Mouse (Mus musculus) adrenal gland, adult 8-10 months (tissue): ENCODE data around the gene Amd2. TPM values are rescaled to one million over a fixed set of nuclear protein-coding genes. Genes with fewer than 3 reads are reported as not detected.

Experiments
- DNase-seq: peaks from one replicate; pipeline ENCODE4 v3.0.0; 2022
- total RNA-seq, 4 experiments: library from RNA; stranded (reverse); gene quantifications; 2 replicates each; pipeline ENCODE4 v1.2.4; 2022

Gene Amd2
- total RNA-seq, result 10 to 100 TPM; 12.2 to 15.2 (median 13.5) TPM

DNA sequence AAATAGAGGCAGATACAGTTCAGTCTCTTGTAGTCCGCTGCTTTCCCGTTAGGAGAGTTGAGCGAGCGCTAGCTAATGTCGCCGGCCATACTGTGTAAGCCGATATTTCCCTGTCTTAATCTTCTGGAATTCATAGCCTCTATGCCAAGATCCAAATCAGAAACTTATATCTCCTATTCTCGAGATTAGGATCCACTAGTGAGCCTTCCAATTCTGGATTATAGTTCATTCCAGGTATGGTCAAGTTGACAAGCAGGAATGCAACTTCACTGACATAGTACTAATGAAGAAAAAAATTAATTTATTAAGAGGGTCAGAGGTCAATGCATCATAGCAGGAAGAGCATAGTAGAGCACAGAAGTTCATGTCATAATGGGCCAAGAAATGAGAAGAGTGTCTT lies at the start of gene Amd2:
Gene Amd2, minus strand, starts transcription at position 101 of the 400 bp plus-strand sequence.
- DNase-seq, result no peak

DNA sequence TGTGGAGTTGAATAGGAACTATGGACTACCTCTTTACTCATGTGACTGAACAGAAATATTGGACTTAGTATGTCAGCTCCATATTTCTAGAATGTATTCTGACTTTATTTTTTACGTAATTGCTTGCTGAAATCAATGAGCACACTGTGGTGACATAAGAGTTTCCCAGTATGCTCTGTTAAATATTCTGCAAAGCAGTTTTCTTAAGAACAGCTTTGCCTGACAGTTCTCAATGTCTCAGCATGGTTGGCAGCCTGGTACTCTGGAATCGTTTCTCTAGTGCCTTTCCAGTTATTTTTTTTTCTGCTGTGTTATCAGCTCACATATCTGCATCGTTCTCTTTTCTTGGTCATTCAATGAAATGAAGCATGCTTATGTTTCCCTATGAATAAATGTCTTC lies 49.6 kb upstream of the Amd2 start:
- no peak for DNase-seq

DNA sequence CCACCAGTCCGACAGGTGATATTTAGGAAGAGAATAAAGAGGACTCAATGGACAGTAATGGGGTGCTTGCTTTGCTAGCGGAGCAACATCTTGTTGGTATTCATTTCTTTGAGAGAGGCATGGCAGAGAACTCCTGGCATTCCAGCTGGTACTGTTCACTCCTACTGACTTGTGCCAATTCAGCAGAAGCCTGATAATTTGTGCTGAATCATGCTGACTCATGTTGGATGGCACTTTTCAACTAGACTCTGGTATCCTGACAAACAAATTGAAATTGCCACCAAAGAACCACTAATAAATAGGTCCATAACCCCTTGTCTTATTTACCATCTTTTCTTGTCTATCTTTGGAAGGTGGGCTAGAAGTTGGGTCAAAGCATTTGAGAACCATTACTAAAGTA lies 25.9 kb upstream of the Amd2 start:
- no peak for DNase-seq

DNA sequence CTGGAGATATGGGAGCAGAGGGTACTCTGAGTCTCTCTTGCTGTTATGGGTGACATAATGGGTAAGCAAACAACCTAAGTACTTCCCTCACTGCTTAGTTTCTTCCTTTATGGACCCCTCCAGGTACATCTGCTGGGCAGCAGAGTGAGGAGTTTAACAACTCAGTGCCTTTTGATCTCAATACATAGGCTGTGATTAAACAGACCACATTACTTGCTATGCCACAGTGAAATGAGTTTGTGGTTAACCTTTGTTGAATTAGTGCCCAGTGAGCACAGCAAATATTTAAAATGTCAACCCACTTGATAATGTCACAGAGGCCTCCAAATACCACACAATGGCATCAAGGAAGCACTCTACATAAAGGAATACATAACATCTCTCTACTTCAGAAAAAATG lies 2.6 kb upstream of the Amd2 start:
- no peak for DNase-seq
